Mouse (Mus musculus): Measurements from ENCODE around the gene Pqbp1. TPM values are rescaled to one million over a fixed set of nuclear protein-coding genes. Genes with fewer than 3 reads are reported as not detected.
A peak's percentile ranks its signal among the peaks of the same experiment; 100 is the strongest.

The Pqbp1 gene
- 38.1 and 39.7 TPM in 2 replicates for polyA plus RNA-seq (2015; fragmentation: Nextera tagmentation; extraction: Ambion mirVana)

GRCm38 (mm10) chrX:7898880-7899874 is at the start of gene Pqbp1, which contains the start of gene Timm17b:
Gene Pqbp1, minus strand, starts transcription at chrX:7899269.
Gene Timm17b, plus strand, starts transcription at chrX:7899357.
- Histone ChIP-seq H3K4me1 (replicated peaks) (peaks cover 20% of the 10 kb centered on the region), H3K9me3 (replicated peaks) (no peaks in the 10 kb centered on the region), H3K9ac (peak within 1 kb of the TSS; percentile 64), H3K4me2 (peak within 1 kb of the TSS; percentile 78), H3K36me3 (replicated peaks) (peaks cover 16% of the 10 kb centered on the region; the same call in 1 of the 2 replicates), H3K27me3 (no peaks in the 10 kb centered on the region), H3K4me3 (replicated peaks) (peak within 1 kb of the TSS; percentile 74), H3K27ac (replicated peaks) (peak within 1 kb of the TSS; percentile 84)
- ATAC-seq (ENCODE audit: insufficient read depth) = peak; percentile 99
- 16% methylated on average over 60 of the region's 62 CpGs for WGBS (ENCODE audit: insufficient replicate concordance)

GRCm38 (mm10) chrX:7947900-7948492 is 48.9 kb upstream of the Pqbp1 start:
- H3K36me3 ChIP-seq (replicated peaks) = no peaks in the 10 kb centered on the region
- H3K4me3 ChIP-seq (replicated peaks) = peak overlapping the region; percentile 64
- H3K27ac ChIP-seq (replicated peaks) = no peak overlapping the region
- peak overlapping the region; percentile 79 for H3K4me2 ChIP-seq
- no peaks in the 10 kb centered on the region for H3K27me3 ChIP-seq
- peak; percentile 99 for ATAC-seq (ENCODE audit: insufficient read depth)
- H3K9ac ChIP-seq = 0 out of 2 replicates have a peak overlapping the region, but pooled peaks have one; percentile 32
- no peaks in the 10 kb centered on the region for H3K9me3 ChIP-seq (replicated peaks)
- peaks cover 10% of the 10 kb centered on the region for H3K4me1 ChIP-seq (replicated peaks)
- 11% methylated on average over 38 of the region's 38 CpGs for WGBS (ENCODE audit: insufficient replicate concordance)

DNA sequence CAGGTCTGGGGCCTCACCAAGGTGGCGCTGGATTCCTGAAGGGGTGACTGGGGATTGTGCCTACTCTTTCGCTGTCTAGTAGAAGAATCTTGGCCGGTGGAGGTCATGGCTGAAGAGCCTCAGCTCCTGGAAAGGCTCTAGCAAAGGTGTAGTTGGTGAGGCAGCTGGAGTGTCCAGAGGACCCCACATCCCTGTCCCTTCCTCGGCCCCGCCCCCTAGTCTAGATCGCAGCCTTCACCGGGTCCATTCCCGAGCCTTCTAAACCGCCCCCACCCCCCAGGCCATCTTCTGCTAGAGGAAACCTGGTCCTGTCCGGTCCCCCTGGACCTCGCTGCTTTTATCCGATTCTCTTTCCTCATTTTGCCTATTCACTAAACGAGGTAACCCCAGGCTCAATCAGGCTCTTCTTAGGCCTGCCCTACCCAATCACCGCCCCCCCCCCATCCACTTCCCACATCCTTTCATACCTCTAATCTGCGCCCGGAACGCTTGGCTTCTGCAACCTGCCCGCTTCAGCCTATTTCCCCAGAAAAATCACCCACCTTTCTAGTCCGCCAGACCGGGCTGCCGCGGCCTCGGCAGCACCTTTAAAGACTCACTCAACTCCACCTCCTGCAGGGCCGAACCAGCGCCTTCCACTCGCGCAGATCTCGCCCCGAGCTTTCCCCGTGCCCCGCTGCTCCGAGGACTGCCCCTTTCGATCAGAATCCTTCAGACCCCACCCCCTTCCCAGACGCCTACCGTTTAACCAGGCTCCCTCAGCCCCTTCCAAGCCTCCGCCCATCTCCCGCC is 48.2 kb upstream of the Pqbp1 start, which contains the start of gene Hdac6:
TSS of gene Hdac6 (minus strand) at position 782 of the 792 bp plus-strand sequence.
- Histone ChIP-seq H3K27me3 (no peaks in the 10 kb centered on the region), H3K4me2 (peak within 1 kb of the TSS; percentile 79), H3K4me1 (replicated peaks) (peaks cover 10% of the 10 kb centered on the region), H3K9ac (peak within 1 kb of the TSS; percentile 59), H3K36me3 (replicated peaks) (no peaks in the 10 kb centered on the region), H3K4me3 (replicated peaks) (peak within 1 kb of the TSS; percentile 64), H3K9me3 (replicated peaks) (no peaks in the 10 kb centered on the region), H3K27ac (replicated peaks) (peak within 1 kb of the TSS; percentile 55; the same call in 1 of the 2 replicates)
- 16% methylated on average over 37 of the region's 37 CpGs for WGBS (ENCODE audit: insufficient replicate concordance)
- ATAC-seq (ENCODE audit: insufficient read depth) = no peak

DNA sequence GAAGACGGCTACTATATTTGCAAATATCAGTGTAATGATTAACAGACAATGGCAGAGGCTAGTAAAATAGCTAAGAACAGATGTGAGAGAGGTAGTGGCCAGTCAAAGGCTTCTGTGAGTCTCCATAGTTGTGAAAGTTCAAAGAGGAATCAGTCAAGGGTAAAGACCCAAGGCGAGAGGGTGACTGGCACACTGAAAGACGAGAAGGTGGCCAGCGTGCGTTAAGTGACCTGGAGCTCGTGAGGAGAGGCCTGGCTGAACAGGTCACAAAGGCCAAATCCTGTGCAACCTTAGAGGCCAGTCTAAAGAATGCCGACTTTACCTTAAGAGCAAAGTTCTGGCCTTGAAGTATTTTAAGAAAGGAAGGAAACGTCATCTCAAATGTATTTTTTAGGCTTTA is 46.5 kb upstream of the Pqbp1 start:
- ATAC-seq (ENCODE audit: insufficient read depth) = no peak
- no peak overlapping the region for H3K4me2 ChIP-seq
- no peak overlapping the region for H3K9ac ChIP-seq
- WGBS (ENCODE audit: insufficient replicate concordance) = 76% methylated on average over 8 of the region's 8 CpGs
- H3K27me3 ChIP-seq = no peaks in the 10 kb centered on the region
- H3K4me1 ChIP-seq (replicated peaks) = peaks cover 10% of the 10 kb centered on the region
- no peaks in the 10 kb centered on the region for H3K9me3 ChIP-seq (replicated peaks)
- no peak overlapping the region for H3K4me3 ChIP-seq (replicated peaks)
- no peaks in the 10 kb centered on the region for H3K36me3 ChIP-seq (replicated peaks)
- no peak overlapping the region for H3K27ac ChIP-seq (replicated peaks)

GRCm38 (mm10) chrX:7937667-7938066 is 38.6 kb upstream of the Pqbp1 start:
- Histone ChIP-seq H3K27me3 (no peaks in the 10 kb centered on the region), H3K4me3 (replicated peaks) (no peak overlapping the region), H3K9ac (no peak overlapping the region), H3K9me3 (replicated peaks) (no peaks in the 10 kb centered on the region), H3K4me2 (no peak overlapping the region), H3K27ac (replicated peaks) (no peak overlapping the region), H3K36me3 (replicated peaks) (no peaks in the 10 kb centered on the region), H3K4me1 (replicated peaks) (no peaks in the 10 kb centered on the region)
- WGBS (ENCODE audit: insufficient replicate concordance) = 75% methylated on average over 6 of the region's 6 CpGs
- ATAC-seq (ENCODE audit: insufficient read depth) = no peak

DNA sequence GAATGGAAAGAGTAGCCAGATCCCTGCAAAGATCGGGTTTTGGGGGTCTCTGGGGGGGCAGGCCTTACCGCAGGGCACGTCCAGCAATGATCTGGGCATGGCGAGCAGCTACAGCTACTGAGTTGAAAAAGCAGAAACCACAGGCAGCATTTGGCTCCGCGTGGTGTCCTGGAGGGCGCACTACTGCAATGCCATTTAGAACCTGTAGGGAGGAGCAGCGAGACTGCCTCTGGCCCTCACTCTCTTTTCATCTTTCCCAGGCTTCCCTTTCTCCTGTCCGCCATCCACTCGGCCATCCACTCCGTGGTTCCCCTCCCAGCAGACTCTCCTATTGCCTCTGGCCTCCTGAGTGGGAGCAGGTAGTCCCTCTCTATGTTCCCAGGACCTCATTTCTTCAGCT is 37.8 kb upstream of the Pqbp1 start:
- no peaks in the 10 kb centered on the region for H3K27me3 ChIP-seq
- H3K36me3 ChIP-seq (replicated peaks) = no peaks in the 10 kb centered on the region
- ATAC-seq (ENCODE audit: insufficient read depth) = no peak
- 42% methylated on average over 11 of the region's 11 CpGs for WGBS (ENCODE audit: insufficient replicate concordance)
- H3K4me3 ChIP-seq (replicated peaks) = no peak overlapping the region
- H3K9ac ChIP-seq = no peak overlapping the region
- no peak overlapping the region for H3K27ac ChIP-seq (replicated peaks)
- no peaks in the 10 kb centered on the region for H3K4me1 ChIP-seq (replicated peaks)
- H3K9me3 ChIP-seq (replicated peaks) = no peaks in the 10 kb centered on the region
- no peak overlapping the region for H3K4me2 ChIP-seq

DNA sequence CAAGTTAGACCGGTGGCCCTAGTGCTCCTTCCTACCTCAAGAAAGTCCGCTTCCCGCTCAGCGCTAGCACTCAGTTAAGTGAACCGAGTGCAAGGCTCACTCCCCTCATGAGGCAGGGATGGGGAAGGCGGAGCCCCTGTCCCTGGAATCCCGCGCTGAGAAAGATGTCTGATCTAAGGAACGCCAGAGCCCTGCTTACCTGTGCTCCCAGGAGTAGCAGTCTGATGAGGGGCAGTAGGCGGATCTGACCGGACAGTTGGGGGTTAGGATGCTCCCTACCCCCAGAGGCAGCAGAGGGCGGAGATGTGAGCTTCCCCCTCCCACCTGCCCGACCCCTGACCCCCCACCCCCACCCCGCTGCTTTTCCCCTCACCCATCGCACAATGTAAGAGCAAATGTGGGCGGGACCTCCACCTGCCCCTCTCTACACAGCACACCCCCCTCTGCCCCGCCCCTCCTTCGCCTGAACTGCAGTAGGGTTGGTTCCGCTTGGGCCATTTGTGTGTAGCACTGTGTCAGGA is 29.3 kb upstream of the Pqbp1 start, which contains the start of gene Eras:
TSS of gene Eras (minus strand) at position 338 of the 521 bp plus-strand sequence.
- H3K27me3 ChIP-seq = peaks cover 64% of the 10 kb centered on the region
- ATAC-seq (ENCODE audit: insufficient read depth) = no peak
- 23% methylated on average over 19 of the region's 19 CpGs for WGBS (ENCODE audit: insufficient replicate concordance)
- no peaks in the 10 kb centered on the region for H3K4me1 ChIP-seq (replicated peaks)
- H3K27ac ChIP-seq (replicated peaks) = no peak within 1 kb of the TSS
- no peaks in the 10 kb centered on the region for H3K9me3 ChIP-seq (replicated peaks)
- no peaks in the 10 kb centered on the region for H3K36me3 ChIP-seq (replicated peaks)
- H3K4me3 ChIP-seq (replicated peaks) = no peak within 1 kb of the TSS
- H3K9ac ChIP-seq = no peak within 1 kb of the TSS
- no peak within 1 kb of the TSS for H3K4me2 ChIP-seq

DNA sequence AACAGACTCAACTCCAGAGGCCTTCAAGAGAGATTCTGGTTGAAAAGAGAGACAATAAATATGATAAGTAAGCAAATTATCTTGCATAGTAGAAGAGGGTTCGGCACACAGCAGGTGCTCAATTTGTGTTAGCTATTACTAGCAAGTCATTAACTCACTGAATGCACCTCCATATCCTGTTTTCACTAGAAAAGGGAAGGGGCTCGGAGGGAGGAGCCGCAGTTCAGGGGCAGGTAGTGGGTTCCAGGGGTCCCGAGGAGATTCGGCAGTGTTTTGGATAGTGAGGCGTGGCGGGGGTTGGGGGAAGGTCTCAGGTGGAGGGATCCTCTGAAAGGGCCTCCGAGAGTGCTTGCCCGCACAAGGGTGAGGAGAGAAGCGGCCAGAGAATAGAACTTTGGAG is 28.0 kb upstream of the Pqbp1 start:
- Histone ChIP-seq H3K4me3 (replicated peaks) (no peak overlapping the region), H3K9me3 (replicated peaks) (no peaks in the 10 kb centered on the region), H3K4me1 (replicated peaks) (no peaks in the 10 kb centered on the region), H3K27ac (replicated peaks) (no peak overlapping the region), H3K36me3 (replicated peaks) (no peaks in the 10 kb centered on the region), H3K4me2 (no peak overlapping the region), H3K27me3 (peaks cover 76% of the 10 kb centered on the region), H3K9ac (no peak overlapping the region)
- WGBS (ENCODE audit: insufficient replicate concordance) = 21% methylated on average over 10 of the region's 10 CpGs
- no peak for ATAC-seq (ENCODE audit: insufficient read depth)

DNA sequence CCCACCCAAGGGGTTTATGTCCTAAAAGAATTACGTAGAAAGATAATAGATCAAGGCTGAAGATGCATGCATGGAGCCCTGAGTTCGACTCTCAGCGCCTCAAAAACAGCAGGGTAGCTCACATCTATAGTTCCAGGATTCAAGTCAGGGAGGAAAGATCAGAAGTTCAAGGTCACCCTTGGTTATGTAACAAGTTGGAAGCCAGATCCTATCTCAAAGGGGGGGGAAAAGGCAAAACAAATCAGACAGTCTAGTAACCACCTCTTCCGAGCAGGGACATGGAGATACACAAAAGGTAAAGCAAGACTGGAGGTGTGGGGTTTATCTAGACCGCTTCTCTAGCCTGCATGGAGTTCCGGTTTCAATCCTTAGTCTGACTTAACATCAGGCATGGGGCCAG is 27.2 kb upstream of the Pqbp1 start:
- H3K27me3 ChIP-seq = peaks cover 85% of the 10 kb centered on the region
- ATAC-seq (ENCODE audit: insufficient read depth) = no peak
- H3K36me3 ChIP-seq (replicated peaks) = no peaks in the 10 kb centered on the region
- H3K9ac ChIP-seq = no peak overlapping the region
- no peak overlapping the region for H3K4me2 ChIP-seq
- H3K4me1 ChIP-seq (replicated peaks) = no peaks in the 10 kb centered on the region
- no peaks in the 10 kb centered on the region for H3K9me3 ChIP-seq (replicated peaks)
- no peak overlapping the region for H3K27ac ChIP-seq (replicated peaks)
- 57% methylated on average over 6 of the region's 6 CpGs for WGBS (ENCODE audit: insufficient replicate concordance)
- H3K4me3 ChIP-seq (replicated peaks) = no peak overlapping the region

GRCm38 (mm10) chrX:7922032-7922431 is 23.0 kb upstream of the Pqbp1 start:
- Histone ChIP-seq H3K27me3 (peaks cover 91% of the 10 kb centered on the region), H3K4me1 (replicated peaks) (no peaks in the 10 kb centered on the region), H3K27ac (replicated peaks) (no peak overlapping the region), H3K36me3 (replicated peaks) (no peaks in the 10 kb centered on the region), H3K9ac (no peak overlapping the region), H3K4me3 (replicated peaks) (no peak overlapping the region), H3K4me2 (peak overlapping the region; percentile 42; the same call in 1 of the 2 replicates), H3K9me3 (replicated peaks) (no peaks in the 10 kb centered on the region)
- ATAC-seq (ENCODE audit: insufficient read depth) = no peak
- 21% methylated on average over 31 of the region's 48 CpGs for WGBS (ENCODE audit: insufficient replicate concordance)

All from liver, embryonic 15.5 days (tissue).